Mouse (Mus musculus) adrenal gland (tissue): ENCODE data around the gene Pik3r4.

Source experiments
- intact Hi-C: fragments of 180-260 bp; cut with DNase I; formaldehyde crosslinking; loops from one replicate; pipeline ENCODE4 v1.15.1; 2025

Gene Pik3r4

DNA sequence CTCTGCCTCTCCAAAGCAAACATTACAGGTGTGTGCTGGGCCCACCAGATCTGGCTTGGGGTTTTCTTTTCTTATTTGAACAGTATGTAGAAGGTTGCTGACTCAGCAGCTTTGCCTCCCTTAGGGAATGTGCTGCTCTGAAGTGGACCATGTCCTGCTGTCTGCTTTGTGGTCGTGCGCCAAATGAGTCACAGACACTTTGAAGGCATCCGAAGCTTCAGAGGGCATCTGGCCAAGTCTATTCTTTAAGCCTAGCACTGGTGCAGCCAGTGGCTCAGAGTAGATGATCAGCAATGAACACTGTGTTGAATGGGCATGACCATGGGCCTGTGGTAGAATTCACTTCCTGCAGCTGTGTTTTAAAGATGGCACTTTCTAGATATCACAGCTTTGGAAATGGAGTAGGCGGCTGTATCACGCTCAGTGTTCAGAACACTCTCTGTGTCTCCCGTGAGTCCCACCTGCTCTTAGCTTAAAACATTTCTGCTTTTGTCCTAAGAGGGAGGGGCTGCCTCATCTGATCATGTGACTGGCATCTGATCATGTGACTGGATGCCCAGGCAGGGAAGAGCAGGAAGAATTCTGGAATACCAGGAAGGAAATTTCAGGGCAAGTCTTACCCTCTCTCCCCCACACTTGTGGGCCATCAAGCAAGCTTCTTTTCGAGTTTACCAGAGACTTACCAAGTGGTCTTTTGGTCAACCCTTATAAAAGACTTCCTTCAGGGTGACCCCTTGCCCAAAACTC lies 54.2 kb downstream of the Pik3r4 start:
- intact Hi-C loops, result no loop called here

DNA sequence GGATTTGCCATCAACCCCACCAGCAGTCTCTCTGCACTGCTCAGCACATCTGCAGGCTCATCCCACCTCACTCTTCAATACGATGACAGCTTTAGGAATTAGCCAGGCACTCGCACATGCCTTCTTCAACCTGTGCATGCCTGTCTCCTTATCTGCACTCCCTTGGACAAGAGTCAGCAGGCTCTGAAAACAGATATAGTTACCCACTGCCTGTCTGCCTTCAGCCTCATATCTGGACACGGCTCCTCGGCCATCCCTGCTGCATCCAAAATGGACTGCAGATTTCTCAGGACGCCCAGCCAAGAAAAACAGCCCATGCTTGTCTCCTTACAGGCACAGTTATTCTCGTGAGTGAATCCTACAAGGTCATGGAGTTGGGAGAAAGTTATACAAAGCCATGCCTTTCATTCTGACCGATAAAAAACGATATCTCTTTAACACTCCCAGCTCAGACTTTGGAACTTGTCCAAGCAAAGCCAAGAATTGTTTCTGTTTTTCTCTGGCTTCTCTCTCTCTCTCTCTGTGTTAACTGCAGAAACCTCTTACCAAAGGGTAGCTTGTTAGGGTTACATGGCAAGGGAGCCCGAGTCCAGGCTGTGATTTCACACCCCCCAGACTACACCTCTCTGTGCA lies 55.1 kb downstream of the Pik3r4 start:
- intact Hi-C loops, result no loop called here

DNA sequence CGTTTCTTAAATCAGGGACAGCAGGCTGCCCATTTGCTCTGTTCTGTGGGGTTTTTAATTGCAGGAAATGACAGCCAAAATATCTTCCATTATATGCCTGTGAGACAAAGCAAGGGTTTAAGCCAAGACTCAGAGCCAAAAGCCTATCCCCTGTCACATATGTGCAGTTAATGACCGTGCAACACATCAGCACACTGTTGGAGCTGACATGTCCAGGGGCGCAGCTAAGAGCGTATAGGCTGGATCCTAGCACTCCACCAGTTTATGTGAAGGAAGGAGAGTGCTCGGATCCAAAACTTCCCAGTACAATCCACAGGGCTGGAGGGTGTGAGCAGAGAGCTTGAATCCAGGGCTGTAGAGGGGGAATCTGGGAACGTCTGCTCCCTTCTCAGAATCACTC lies 57.9 kb downstream of the Pik3r4 start:
- intact Hi-C loops, result no loop called here

DNA sequence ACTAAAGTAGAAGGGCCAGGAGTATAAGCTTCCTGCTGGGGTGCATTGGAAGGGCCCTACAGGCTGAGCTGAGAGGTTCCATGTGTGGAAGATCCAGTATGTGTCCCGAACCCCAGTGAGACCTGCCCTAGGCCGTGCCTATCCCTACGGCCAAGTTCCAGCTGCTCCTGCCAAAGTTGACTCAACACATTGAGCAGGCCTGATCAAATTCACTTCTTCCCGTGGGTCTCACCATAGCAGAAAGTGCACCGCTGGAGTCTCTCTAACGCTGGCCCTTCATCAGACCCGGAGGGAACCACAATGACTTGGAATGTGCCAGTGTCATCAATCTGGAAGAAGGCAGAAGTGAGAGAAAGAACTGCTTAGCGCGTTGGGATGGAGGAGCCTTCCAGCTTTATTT lies 59.2 kb downstream of the Pik3r4 start:
- intact Hi-C loops, result no loop called here

DNA sequence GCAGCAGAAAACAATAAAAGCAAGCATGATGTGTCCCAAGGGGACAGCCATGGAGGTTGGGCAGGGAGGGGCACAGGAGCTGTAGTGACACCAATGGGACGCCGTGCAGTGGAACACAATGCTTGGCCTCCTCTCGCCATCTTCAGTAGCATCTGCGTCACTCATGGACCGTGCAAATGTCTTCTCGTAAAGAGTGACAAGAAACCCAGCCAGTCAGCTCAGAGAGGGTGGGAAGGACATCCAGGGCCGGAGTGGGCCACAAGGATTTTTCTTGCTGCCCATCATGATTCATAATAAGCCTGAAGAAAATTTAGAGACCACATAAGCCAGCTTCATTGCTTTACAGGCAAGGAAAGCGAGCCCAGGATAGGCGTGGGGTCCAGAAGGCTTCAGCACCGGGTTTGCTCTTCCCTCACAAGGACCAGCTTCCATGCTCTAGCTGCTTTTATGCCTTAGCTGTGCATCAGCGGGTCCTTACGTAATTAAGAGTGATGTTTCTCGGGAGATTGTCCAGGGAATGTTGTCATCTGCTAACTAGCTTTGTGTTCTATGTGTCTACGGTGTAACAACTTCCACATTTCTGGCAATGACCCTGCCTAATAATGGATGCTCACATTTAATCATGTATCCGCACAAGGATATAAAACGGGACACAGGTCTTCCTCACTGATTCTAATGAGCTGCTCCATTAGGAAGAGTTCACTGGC lies 61.6 kb downstream of the Pik3r4 start:
- intact Hi-C loops, result no loop called here

DNA sequence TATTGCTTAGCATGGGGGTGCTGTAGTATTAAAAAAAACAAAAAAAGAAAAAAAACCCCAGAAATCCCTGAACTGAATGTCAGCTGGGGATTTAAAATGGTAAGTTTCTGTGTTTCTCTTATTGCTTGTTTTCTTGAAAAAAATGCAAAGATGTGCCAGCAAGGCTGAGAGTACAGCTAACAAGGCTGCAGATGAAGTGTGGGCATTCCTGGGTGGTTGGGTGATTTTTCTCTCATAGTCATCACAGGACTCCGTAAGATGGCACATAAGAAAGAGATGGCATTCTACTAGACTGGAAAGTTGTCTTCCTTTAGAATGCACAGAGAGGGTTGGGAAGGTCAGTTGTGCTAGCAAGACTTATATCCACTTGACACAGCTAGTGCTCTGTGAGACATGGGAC lies 62.2 kb downstream of the Pik3r4 start:
- intact Hi-C loops, result no loop called here

DNA sequence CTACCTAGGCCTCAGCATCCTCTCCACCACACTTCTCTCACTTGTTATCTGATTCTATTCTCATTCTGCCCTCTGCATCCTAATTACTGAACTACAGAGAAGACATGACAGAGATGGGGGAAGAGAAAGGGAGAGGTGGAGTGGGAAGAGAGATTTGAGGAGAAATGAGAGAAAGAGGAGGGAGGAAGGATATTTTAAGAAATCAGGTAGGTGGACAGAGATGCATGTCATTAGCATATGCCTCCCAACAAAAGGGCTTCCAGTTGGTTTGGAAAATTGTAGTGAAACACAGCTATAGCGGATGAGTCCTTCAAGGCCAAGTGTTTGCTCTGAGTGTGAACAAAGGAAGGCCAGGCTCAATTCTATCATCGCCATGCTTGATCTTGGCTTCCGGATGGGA lies 69.3 kb downstream of the Pik3r4 start:
- intact Hi-C loops, result no loop called here

DNA sequence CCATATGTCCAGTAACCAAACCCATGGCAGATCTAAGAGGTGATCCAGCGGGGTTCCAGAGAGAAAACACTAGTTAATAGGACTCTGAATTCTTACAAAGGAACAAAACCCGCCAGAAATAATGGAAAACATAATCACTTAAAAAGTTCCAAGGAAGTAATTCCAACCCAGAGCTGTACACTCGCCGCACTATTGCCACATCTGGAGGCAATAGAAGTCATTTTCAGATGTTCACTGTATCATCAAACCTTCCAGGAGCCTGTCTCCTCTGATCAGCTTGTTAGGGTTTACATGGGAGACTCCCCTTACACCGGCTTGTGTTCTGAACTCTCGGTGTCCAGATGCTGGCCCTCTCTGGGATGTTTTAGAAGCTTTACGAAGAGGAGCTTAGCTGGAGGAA lies 76.6 kb downstream of the Pik3r4 start:
- intact Hi-C loops, result no loop called here

DNA sequence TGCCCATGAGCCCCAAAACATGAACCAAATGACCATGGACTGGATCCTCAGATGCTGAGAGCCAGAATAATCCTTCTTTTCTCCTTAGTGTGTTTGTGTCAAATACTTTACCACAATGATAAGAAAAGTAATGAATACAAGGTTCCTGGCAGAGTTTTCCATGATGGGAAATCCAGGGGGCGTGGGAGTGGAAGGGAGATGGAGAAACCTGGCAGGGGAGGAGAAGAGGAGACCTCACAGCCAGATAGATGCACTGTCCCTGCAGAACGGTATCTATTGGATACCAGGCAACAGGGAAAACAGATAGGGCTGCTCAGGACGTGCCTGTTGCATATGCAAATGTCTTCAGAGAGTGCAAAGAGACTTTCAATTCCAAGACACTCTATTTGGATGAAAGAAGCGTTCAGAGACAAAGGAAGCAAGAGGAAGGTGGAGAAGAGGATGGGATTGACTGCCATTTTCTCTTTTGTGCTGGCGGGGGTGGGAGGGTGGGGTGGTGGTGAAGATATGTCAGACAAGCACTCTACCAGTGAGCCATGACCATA lies 77.1 kb downstream of the Pik3r4 start:
- intact Hi-C loops, result no loop called here

DNA sequence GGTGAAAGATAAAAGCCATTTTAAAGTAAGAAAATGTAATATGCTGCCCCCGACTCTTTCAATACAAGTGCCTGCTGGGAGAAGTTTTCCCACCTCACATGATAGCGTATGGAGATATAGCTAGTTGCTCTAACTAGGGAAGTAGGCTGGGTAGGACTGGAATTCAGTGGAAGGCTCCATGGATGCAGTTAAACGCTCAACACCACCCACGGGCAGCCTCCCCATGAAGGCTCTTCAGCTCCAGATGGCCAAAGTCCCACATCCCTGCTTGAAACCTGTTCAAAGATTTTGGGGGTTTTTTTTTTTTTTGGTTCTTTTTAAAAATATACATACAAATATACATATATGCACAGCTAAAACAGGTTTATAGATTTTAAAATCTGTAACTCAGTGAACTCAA lies 77.7 kb downstream of the Pik3r4 start:
- intact Hi-C loops, result no loop called here

DNA sequence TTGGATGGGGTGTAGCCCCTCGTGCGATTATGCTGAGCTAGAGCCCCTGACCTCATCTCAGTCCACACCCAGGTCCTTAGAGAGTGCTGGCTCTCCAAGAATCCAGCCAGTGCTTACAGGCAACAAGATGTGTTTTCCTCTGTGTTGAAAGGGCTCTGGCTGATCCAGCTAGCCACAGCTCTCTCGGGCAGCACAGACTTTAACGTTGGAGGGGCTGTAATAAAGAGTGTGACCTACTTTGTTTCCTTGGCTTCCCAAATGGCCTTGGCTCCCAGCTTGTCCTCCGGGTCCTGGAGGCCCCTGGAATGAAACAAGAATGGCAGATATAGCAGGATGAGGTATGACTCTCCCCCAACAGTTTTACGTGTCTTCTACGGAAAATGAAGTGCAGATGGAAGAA lies 89.2 kb downstream of the Pik3r4 start:
- intact Hi-C loops, result no loop called here

DNA sequence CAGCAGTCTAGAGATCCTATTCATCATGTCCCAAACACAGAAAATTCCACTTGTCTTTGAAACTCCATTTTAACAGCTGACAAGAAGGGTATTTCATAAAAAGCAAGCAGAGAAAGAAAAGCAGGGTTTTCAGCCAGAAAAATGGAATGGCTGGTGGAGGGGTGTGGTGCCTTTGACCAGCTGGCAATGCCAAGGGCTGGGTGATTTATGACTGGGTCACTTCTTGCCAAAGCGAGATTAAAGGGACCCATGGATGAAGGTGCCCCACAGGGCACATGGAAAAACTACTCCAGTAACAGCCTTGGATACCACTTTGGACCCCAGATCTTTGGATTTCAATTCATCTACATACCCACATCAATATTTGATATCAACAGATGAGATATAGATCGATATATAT lies 91.9 kb downstream of the Pik3r4 start:
- intact Hi-C loops, result no loop called here

DNA sequence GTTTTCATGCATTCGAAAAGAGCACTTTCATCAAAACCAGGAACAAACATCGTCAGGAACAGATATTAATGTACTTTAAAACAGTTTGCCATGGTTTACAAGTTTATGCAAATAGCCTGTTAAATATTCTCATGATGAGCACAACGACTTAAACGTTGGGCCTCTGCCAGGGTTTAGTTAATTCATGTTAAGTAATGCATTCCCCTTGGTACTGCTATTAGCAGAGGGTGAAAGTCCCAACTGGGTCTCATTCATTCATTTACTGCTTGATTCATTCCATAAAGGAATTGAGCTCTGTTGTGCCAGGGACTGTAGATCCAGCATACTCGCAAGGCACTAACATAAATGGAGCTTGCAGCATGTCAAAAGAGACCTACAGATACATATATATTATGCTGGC lies 92.4 kb downstream of the Pik3r4 start:
- intact Hi-C loops, result no loop called here
